Mouse (Mus musculus) forebrain, embryonic 11.5 days (tissue): ENCODE results near the gene Gm20388. TPM values are rescaled to one million over a fixed set of nuclear protein-coding genes. Genes with fewer than 3 reads are reported as not detected.

ENCODE experiments used
- ATAC-seq: fragments of 200-750 bp; cut with Nextera tagmentation; replicated peaks from 2 replicates; pipeline ENCODE4 v1.8.0; 2017; ENCODE audit warnings: moderate TSS enrichment; ENCODE audit not compliant: low FRiP score
- DNase-seq: peaks from one replicate; pipeline ENCODE4 v3.0.0-alpha.2; 2017; ENCODE audit warnings: low spot score
- H3K27ac ChIP-seq: fragments of 300-500 bp; sonication (generic); 2 replicates; pipeline ENCODE4 v1.5.1; 2014; ENCODE audit warnings: low read depth, low read length
- H3K27me3 ChIP-seq: fragments of 300-500 bp; sonication (generic); 2 replicates; pipeline ENCODE4 v1.6.1; 2014; ENCODE audit warnings: mild to moderate bottlenecking, low read length, mixed read lengths; ENCODE audit not compliant: control insufficient read depth, insufficient read depth
- H3K36me3 ChIP-seq: fragments of 300-500 bp; sonication (generic); 2 replicates; pipeline ENCODE4 v1.6.1; 2014; ENCODE audit warnings: mild to moderate bottlenecking, low read length, moderate library complexity, mixed read lengths; ENCODE audit not compliant: control insufficient read depth, insufficient read depth
- H3K4me1 ChIP-seq: fragments of 300-500 bp; sonication (generic); replicated peaks from 2 replicates; pipeline ENCODE4 v1.6.1; 2014; ENCODE audit warnings: low read length, mixed read lengths; ENCODE audit not compliant: control insufficient read depth, insufficient read depth
- H3K4me2 ChIP-seq: fragments of 300-500 bp; sonication (generic); 2 replicates; pipeline ENCODE4 v1.6.1; 2014; ENCODE audit warnings: low read depth, mild to moderate bottlenecking, low read length, moderate library complexity, mixed read lengths; ENCODE audit not compliant: severe bottlenecking
- H3K4me3 ChIP-seq: fragments of 300-500 bp; sonication (generic); 2 replicates; pipeline ENCODE4 v1.5.1; 2014; ENCODE audit warnings: low read depth, low read length
- H3K9ac ChIP-seq: fragments of 300-500 bp; sonication (generic); 2 replicates; pipeline ENCODE4 v1.6.1; 2014; ENCODE audit warnings: low read length
- H3K9me3 ChIP-seq: fragments of 300-500 bp; sonication (generic); 2 replicates; pipeline ENCODE4 v1.6.1; 2016; ENCODE audit warnings: low read length, mixed read lengths; ENCODE audit not compliant: control insufficient read depth
- WGBS: fragments of 180-500 bp; shearing (Covaris S2); extraction: QIAGEN DNeasy Blood & Tissue Kit; methylation state at CpG from one replicate; pipeline ENCODE4 v1.1.7; 2014; 5-methylcytosine and 5-hydroxymethylcytosine counted together
- polyA plus RNA-seq: library from polyadenylated mRNA; unstranded; fragments of >200 nt; fragmentation: Nextera tagmentation; extraction: Ambion mirVana; gene quantifications from 2 replicates; pipeline ENCODE4 v1.2.1, GENCODE M21; 2014

Gm20388 gene
- polyA plus RNA-seq, 1 experiment from 2014 or later = not detected

GRCm38 (mm10) chr8:121532381-121532780 lies 1621.7 kb downstream of the Gm20388 start:
- ATAC-seq (no peak), DNase-seq (peak; percentile 77)
- H3K27ac ChIP-seq = no peak overlapping the region
- H3K4me2 ChIP-seq = no peak overlapping the region
- H3K4me3 ChIP-seq = no peak overlapping the region
- no peaks in the 10 kb centered on the region for H3K36me3 ChIP-seq
- no peaks in the 10 kb centered on the region for H3K27me3 ChIP-seq
- no peaks in the 10 kb centered on the region for H3K4me1 ChIP-seq
- no peaks in the 10 kb centered on the region for H3K9me3 ChIP-seq
- no peak overlapping the region for H3K9ac ChIP-seq
- 47% methylated on average over 5 of the region's 5 CpGs for WGBS

- no peaks in the 10 kb centered on the region for H3K27me3 ChIP-seq
- H3K36me3 ChIP-seq = no peaks in the 10 kb centered on the region
- no peaks in the 10 kb centered on the region for H3K9me3 ChIP-seq
- no peak overlapping the region for H3K27ac ChIP-seq
- no peak overlapping the region for H3K4me3 ChIP-seq
- H3K4me2 ChIP-seq = no peak overlapping the region
- no peaks in the 10 kb centered on the region for H3K4me1 ChIP-seq
- WGBS = 83% methylated on average over 19 of the region's 19 CpGs
- no peak for DNase-seq
- ATAC-seq = no peak
- H3K9ac ChIP-seq = no peak overlapping the region
Measured at GRCm38 (mm10) chr8:121541862-121542261, 1631.2 kb downstream of the Gm20388 start.

GRCm38 (mm10) chr8:121542901-121543300 lies 1632.3 kb downstream of the Gm20388 start:
- Histone ChIP-seq H3K4me2 (no peak overlapping the region), H3K36me3 (no peaks in the 10 kb centered on the region), H3K27me3 (no peaks in the 10 kb centered on the region), H3K9ac (no peak overlapping the region), H3K27ac (no peak overlapping the region), H3K4me1 (no peaks in the 10 kb centered on the region), H3K9me3 (no peaks in the 10 kb centered on the region), H3K4me3 (no peak overlapping the region)
- no peak for ATAC-seq
- no peak for DNase-seq
- WGBS = 75% methylated on average over 13 of the region's 13 CpGs

- H3K4me1 ChIP-seq = no peaks in the 10 kb centered on the region
- DNase-seq = no peak
- H3K9me3 ChIP-seq = no peaks in the 10 kb centered on the region
- H3K27ac ChIP-seq = no peak within 1 kb of the TSS
- ATAC-seq = no peak
- WGBS = 91% methylated on average over 12 of the region's 12 CpGs
- H3K36me3 ChIP-seq = no peaks in the 10 kb centered on the region
- H3K27me3 ChIP-seq = no peaks in the 10 kb centered on the region
- no peak within 1 kb of the TSS for H3K4me3 ChIP-seq
- H3K9ac ChIP-seq = no peak within 1 kb of the TSS
- no peak within 1 kb of the TSS for H3K4me2 ChIP-seq
Measured at GRCm38 (mm10) chr8:121544276-121544785, 1633.7 kb downstream of the Gm20388 start, which contains the start of gene 1700018B08Rik. TSS of gene 1700018B08Rik (minus strand) at chr8:121544320.

- no peaks in the 10 kb centered on the region for H3K4me1 ChIP-seq
- no peak overlapping the region for H3K27ac ChIP-seq
- H3K27me3 ChIP-seq = no peaks in the 10 kb centered on the region
- H3K4me3 ChIP-seq = no peak overlapping the region
- no peak for DNase-seq
- ATAC-seq = no peak
- 78% methylated on average over 11 of the region's 11 CpGs for WGBS
- no peaks in the 10 kb centered on the region for H3K9me3 ChIP-seq
- H3K36me3 ChIP-seq = no peaks in the 10 kb centered on the region
- H3K4me2 ChIP-seq = no peak overlapping the region
- H3K9ac ChIP-seq = no peak overlapping the region
Measured at GRCm38 (mm10) chr8:121544936-121545335, 1634.3 kb downstream of the Gm20388 start.

GRCm38 (mm10) chr8:121547132-121547531 lies 1636.5 kb downstream of the Gm20388 start:
- Histone ChIP-seq H3K9ac (no peak overlapping the region), H3K4me3 (no peak overlapping the region), H3K27ac (no peak overlapping the region), H3K4me1 (no peaks in the 10 kb centered on the region), H3K36me3 (no peaks in the 10 kb centered on the region), H3K9me3 (no peaks in the 10 kb centered on the region), H3K4me2 (no peak overlapping the region), H3K27me3 (no peaks in the 10 kb centered on the region)
- ATAC-seq (no peak), DNase-seq (peak; percentile 88)
- WGBS = 9% methylated on average over 7 of the region's 7 CpGs

- Histone ChIP-seq H3K4me1 (no peaks in the 10 kb centered on the region), H3K27ac (no peak overlapping the region), H3K4me2 (no peak overlapping the region), H3K36me3 (peaks cover 5% of the 10 kb centered on the region; the same call in 1 of the 2 replicates), H3K9me3 (no peaks in the 10 kb centered on the region), H3K4me3 (no peak overlapping the region), H3K9ac (no peak overlapping the region), H3K27me3 (no peaks in the 10 kb centered on the region)
- WGBS = 95% methylated on average over 6 of the region's 6 CpGs
- ATAC-seq (no peak), DNase-seq (no peak)
Measured at GRCm38 (mm10) chr8:121550056-121550455, 1639.4 kb downstream of the Gm20388 start.

- no peak overlapping the region for H3K27ac ChIP-seq
- H3K9me3 ChIP-seq = no peaks in the 10 kb centered on the region
- no peak overlapping the region for H3K4me3 ChIP-seq
- no peak for DNase-seq
- ATAC-seq = no peak
- 72% methylated on average over 24 of the region's 24 CpGs for WGBS
- no peaks in the 10 kb centered on the region for H3K4me1 ChIP-seq
- H3K27me3 ChIP-seq = no peaks in the 10 kb centered on the region
- H3K4me2 ChIP-seq = no peak overlapping the region
- H3K9ac ChIP-seq = no peak overlapping the region
- H3K36me3 ChIP-seq = peaks cover 5% of the 10 kb centered on the region; the same call in 1 of the 2 replicates
Measured at GRCm38 (mm10) chr8:121551065-121551985, 1640.7 kb downstream of the Gm20388 start.
